ENCODE assay signal across 16 mouse cellular contexts in genomic region chr8:10474446-10474845, GRCm38 (mm10).
DNase-seq lines count a peak whose midpoint lies in the region; ATAC-seq and TF ChIP-seq lines count a peak whose summit lies in the region.
"Had no signal": no experiment of that assay in that cellular context is flagged by ENCODE, and none has a peak within 500 bp of the region (broad histone marks: within the 10 kb centered on the region; RNA-seq: fewer than 3 reads in every experiment).

No protein-coding gene starts in this region.

- H3K36me3 ChIP-seq in forebrain, postnatal 0 days (ENCODE audit: insufficient read depth), result peaks cover 2% of the 10 kb centered on the region; the same call in 1 of the 2 replicates
- H3K36me3 ChIP-seq in kidney, embryonic 14.5 days (ENCODE audit: control insufficient read depth, insufficient read depth, low read length), result no peaks in the 10 kb centered on the region
- H3K36me3 ChIP-seq: embryonic facial prominence, embryonic 10.5 days; intestine, embryonic 15.5 days had no signal

- no peaks in the 10 kb centered on the region for H3K9me3 ChIP-seq in forebrain, postnatal 0 days (ENCODE audit: low read length)
- no peaks in the 10 kb centered on the region for H3K9me3 ChIP-seq in kidney, embryonic 14.5 days (ENCODE audit: control insufficient read depth, low read length)
- H3K9me3 ChIP-seq: embryonic facial prominence, embryonic 10.5 days; intestine, embryonic 15.5 days had no signal

- ATAC-seq in forebrain, postnatal 0 days, result 0 out of 2 replicates have a peak, but pooled peaks have one; percentile 56
- no peak for ATAC-seq in kidney, embryonic 14.5 days (ENCODE audit: low FRiP score, low TSS enrichment)
- ATAC-seq: intestine, embryonic 15.5 days had no signal

- H3K4me1 ChIP-seq in forebrain, postnatal 0 days (ENCODE audit: insufficient read depth), result peaks cover 6% of the 10 kb centered on the region; the same call in 1 of the 2 replicates
- H3K4me1 ChIP-seq in kidney, embryonic 14.5 days (ENCODE audit: control insufficient read depth, insufficient read depth, low read length), result peaks cover 4% of the 10 kb centered on the region; the same call in 1 of the 2 replicates
- H3K4me1 ChIP-seq: embryonic facial prominence, embryonic 10.5 days; intestine, embryonic 15.5 days had no signal

- no peak overlapping the region for H3K27ac ChIP-seq in forebrain, postnatal 0 days (ENCODE audit: low read depth, low read length)
- H3K27ac ChIP-seq in kidney, embryonic 14.5 days (ENCODE audit: low read depth, low read length), result no peak overlapping the region
- H3K27ac ChIP-seq: embryonic facial prominence, embryonic 10.5 days; intestine, embryonic 15.5 days; kidney, postnatal 0 days; liver, embryonic 14.5 days had no signal

- WGBS in forebrain, postnatal 0 days, result 57% methylated on average over 3 of the region's 3 CpGs
- 87% methylated on average over 3 of the region's 3 CpGs for WGBS in kidney, embryonic 14.5 days

- no peak overlapping the region for H3K4me2 ChIP-seq in forebrain, postnatal 0 days (ENCODE audit: low read depth)
- no peak overlapping the region for H3K4me2 ChIP-seq in kidney, embryonic 14.5 days (replicated peaks; ENCODE audit: low read depth, low read length)
- H3K4me2 ChIP-seq: heart, embryonic 11.5 days; intestine, embryonic 15.5 days had no signal

- peak; percentile 51 for DNase-seq in left cerebral cortex, adult 11 months (ENCODE audit: low spot score)
- DNase-seq in left cerebral cortex, postnatal 4 days, result no peak
- DNase-seq in brain, embryonic 14.5 days (ENCODE audit: low read depth), result peak; percentile 56
- DNase-seq in forebrain, postnatal 0 days, result peak; percentile 52
- peak; percentile 39 to 49 for DNase-seq in left cerebral cortex, postnatal 36 days (ENCODE audit: low spot score in 2 of 2)
- no peak for DNase-seq in kidney, postnatal 36 days
- DNase-seq in neural tube, embryonic 10.5 days (ENCODE audit: extremely low spot score, low spot score), result no peak
- DNase-seq: cerebellum, adult 9-11 months; gastrocnemius, postnatal 36 days; thymus, postnatal 4 days had no signal

- intact Hi-C loops in left cerebral cortex, postnatal 4 days (cut with DNase I), result no loop called here
- intact Hi-C loops in left cerebral cortex, postnatal 36 days (cut with DNase I), result loop anchor here (5.0 kb wide), 1 partner anchor 73 kb away; no protein-coding TSS in a partner anchor

- no peak overlapping the region for H3K9ac ChIP-seq in forebrain, postnatal 0 days
- H3K9ac ChIP-seq in kidney, embryonic 14.5 days (ENCODE audit: low read depth, low read length), result no peak overlapping the region
- H3K9ac ChIP-seq: intestine, embryonic 15.5 days; liver, embryonic 14.5 days had no signal

- H3K27me3 ChIP-seq in forebrain, postnatal 0 days (ENCODE audit: insufficient read depth, low read length), result no peaks in the 10 kb centered on the region
- H3K27me3 ChIP-seq in kidney, embryonic 14.5 days (ENCODE audit: control insufficient read depth, insufficient read depth, low read length), result no peaks in the 10 kb centered on the region; the same call in 1 of the 2 replicates
- H3K27me3 ChIP-seq: intestine, embryonic 15.5 days had no signal

- no peak for TF ChIP-seq CTCF in brain, embryonic 14.5 days (IDR thresholded peaks at IDR 0.05; ENCODE audit: borderline replicate concordance, extremely low read depth, insufficient read depth, insufficient read length)
- TF ChIP-seq CTCF in forebrain, postnatal 0 days (IDR thresholded peaks at IDR 0.05; ENCODE audit: low read depth), result no peak

- no peak for TF ChIP-seq POLR2A in brain, embryonic 14.5 days (IDR thresholded peaks at IDR 0.05; ENCODE audit: borderline replicate concordance, extremely low read depth, insufficient read depth, insufficient read length, poor library complexity, severe bottlenecking)

- H3K4me3 ChIP-seq in forebrain, postnatal 0 days (ENCODE audit: low read depth, low read length), result no peak overlapping the region
- H3K4me3 ChIP-seq in kidney, embryonic 14.5 days (ENCODE audit: low read length), result no peak overlapping the region
- H3K4me3 ChIP-seq: embryonic facial prominence, embryonic 10.5 days; intestine, embryonic 15.5 days had no signal

Comparison
In these comparisons a context has a peak if more than half of its experiments do, and no peak if none do; other contexts are left out.
1. DNase-seq: peak in left cerebral cortex, adult 11 months (single experiment), brain, embryonic 14.5 days (single experiment), forebrain, postnatal 0 days (single experiment) and left cerebral cortex, postnatal 36 days (2 of 2); none in left cerebral cortex, postnatal 4 days (single experiment), kidney, postnatal 36 days (0 of 2) and neural tube, embryonic 10.5 days (single experiment).